Mouse (Mus musculus) regulatory T cell (primary cell): ENCODE measurements around the gene Wnt7b.

Experiments used
- in situ Hi-C: fragments of 300-600 bp; cut with MboI, MseI; formaldehyde crosslinking; loops from one replicate; pipeline ENCODE4 v1.15.1; 2025; ENCODE audit warnings: high pct_unique_total_duplicates

Wnt7b gene

DNA sequence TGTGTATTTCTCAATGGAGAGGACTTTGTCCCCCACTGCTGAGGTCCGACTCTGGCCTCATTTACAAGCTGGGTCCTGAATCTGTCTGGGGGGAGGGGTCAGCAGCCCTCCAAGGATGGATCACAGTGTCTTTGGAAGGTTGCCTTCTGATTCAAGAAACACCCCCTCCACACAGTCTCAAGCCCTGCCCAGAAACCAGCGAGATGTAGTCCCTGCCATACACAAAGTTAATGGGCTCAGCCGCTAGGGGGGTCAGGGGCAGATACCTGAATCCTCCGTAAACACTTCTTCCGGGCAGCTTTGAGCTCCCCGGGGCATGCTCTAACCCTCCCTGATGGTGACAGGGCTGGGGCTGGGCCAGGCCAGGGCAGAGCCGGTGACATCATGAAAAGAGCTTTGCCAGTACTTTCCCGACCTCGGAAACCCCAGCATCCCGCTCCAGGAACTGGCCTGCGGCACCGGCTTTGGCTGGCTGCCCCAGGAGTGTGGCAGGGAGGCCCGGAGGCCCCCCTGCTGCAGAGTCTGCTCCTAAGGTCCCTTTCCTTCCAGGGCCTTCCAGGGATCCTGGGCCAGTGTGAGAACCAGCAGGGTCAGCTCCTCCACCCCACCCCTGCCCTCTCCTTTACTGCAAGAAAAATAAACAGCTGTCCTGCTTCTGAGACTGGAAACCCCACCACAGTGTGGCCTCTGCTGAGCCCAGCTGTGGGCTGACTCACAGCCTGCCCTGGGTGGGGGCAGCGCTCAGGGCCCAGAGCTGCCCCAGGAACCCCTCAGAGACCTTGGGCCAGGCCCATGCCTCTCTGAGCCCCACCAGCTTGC, 58.9 kb downstream of the Wnt7b start:
- in situ Hi-C loops: no loop called here

DNA sequence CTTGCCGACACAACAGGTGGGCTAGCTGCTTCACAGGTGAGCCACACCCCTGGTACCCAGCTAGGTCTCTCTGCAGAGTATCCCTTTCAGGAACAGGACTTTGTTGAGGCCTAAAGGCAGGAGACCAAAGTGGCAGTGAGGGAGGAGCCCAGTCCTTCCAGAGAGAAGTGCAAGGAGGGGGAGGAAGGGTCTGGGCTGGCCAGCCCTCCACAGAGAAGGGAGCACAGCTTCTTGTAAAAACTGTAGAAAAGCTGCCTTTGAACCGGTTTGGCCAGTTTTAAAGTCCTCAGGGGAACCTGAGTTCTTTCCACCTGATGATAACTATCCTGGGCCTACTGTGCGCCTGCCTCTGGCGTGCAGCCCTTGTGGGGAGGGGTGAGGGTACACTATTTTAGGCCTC, 62.8 kb downstream of the Wnt7b start:
- in situ Hi-C loops: no loop called here

DNA sequence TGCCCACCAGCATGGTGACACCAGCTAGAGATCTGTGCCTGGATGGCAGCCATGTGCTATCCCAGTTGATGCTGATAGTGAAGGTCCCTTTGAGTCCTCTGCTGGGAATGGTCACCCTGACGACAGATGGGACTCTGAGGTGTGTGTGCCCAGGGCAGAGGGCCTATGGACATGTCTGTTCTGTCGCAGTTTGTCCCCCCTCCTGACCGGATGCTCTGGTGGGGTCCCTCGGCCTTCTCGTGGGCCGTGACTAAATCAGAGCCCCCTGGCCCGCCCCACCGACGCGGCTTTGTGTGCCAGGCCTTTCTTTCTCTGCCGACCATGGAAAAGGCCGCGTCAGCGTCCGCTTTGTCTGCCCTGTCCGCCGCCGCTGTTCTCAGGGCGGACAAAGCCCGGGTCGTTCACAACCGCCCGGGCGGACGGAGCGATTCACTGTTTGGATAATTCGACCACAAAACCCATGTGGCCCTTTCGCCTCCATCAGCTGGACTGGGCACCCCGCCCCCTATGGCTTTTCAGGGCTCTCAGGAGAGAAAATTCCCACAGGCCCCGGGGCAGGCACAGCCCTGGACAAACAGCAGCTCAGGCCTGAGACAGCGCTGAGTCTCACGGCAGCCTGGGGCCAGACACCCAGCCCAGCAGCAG, 74.8 kb downstream of the Wnt7b start:
- in situ Hi-C loops: no loop called here

DNA sequence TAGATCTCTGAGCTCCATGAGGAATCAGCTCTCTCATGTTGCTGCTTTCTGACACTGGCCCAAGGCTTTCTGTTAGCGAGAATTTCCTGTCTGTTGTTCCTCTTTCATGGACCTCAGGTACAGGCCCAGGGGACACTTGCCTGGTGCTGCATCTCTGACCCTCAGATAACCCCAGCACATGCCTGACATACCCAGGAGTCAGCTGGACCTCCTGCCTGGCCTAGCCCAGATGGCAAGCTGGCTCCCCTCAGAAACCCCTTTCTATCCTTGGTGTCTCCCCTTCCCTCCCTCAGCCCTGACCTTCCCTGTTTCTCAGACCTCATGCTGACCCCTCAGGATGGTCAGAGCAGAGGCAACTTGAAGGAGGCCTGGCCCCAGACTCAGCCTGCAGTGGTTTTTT, 75.6 kb downstream of the Wnt7b start:
- in situ Hi-C loops: no loop called here

DNA sequence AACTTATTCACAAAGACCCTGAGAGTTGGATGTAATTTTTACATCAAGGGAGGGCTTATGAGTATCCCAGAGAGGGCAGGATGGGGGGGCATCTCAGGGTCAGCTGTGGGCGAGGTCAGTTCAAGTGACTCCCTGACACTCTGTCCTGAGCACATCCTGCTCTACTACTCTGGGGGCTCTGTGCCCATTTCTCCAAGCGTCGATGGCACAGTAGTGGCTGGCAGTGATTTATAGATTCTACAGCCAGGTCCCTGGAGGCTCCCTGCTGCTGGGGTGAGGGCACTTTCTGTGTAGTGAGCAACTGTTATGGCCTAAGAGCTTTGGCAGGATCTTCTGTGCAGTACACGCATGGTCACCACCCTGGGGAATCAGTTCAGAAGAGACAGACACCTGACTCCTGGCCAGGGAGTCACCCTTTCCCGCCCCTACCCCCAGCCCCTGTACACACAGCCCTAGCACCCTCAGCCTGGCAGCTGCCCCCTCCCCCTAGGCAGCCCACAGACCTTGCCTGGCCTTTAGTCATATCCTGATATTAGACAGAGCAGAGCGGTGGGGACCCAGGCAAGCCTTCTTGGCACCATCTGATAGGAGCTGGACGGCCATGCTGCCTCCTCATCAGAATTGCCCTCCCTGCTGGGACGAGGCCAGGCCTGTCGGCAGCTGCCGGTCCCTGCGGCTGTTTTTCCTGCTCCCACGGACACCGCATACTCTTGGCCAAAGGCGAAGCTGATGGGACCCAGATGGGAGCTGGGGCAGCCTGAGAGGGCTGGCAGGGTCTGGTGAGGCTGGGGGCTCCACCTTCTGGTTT, 77.0 kb downstream of the Wnt7b start:
- in situ Hi-C loops: no loop called here

DNA sequence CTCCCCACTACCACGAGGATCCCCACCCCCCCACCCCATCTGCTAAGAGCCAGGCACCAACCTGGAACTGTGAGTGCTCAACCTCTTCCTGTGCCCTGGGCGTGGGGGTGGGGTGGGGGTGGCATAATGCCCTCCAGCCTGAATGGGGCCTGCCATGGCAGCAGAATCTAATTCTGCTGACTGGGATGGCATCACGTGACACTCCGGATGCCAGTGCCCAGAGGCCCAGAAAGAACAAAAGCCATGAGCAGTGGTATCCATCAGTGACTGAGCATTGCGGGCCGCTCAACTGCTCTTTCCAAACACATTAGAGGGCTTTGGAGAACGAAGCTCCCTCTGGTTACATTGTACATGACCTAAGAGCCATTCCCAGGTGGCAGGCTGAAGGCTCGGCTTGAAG, 79.1 kb downstream of the Wnt7b start, which contains the start of gene 7530416G11Rik:
TSS of gene 7530416G11Rik (minus strand) at position 101 of the 400 bp plus-strand sequence.
- in situ Hi-C loops: no loop called here

DNA sequence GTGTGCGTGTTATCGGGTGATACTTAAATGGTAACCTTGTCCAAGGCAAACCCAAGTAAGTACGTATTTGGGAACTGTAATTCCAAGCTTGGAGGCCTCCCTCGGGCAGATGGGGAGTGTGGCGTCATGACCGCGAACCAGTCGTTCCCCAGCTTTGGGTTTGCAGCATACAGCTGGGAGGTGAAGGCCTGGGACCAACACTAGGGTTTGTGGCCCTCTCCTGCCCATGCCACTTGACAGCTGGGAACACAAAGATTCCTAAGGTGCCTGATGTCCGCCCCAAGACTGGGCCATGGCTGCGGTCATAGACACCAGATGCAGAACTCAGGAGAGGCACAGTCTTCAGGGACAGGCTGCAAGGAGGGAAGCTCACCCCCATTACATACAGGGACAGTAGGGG, 82.0 kb downstream of the Wnt7b start:
- in situ Hi-C loops: no loop called here

DNA sequence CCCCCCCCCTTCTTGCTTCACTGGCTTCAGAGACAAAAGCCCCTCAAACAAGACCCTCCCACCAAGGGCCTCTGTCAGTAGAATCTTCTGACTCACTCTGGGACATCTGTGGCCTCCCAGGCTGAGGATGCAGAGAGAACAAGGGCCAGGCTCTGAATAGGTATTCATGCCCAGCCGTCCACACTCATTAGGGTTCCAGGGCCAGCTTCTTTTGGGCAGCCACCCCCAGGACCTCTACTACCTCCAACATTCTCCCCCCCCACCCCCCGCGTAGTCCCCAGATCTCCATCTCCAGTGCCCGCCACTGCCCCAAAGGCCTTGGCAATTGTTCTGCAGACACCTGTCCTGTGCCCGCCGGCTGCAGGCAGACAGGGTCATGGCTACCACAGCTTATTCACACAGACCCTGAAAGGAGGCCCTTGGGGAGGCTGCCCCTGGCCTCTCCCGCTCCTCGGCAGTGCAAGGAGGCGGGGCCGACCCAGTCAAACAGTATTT, 84.2 kb downstream of the Wnt7b start:
- in situ Hi-C loops: loop anchor here (5.0 to 10.0 kb wide), 3 partner anchors 89 to 1273 kb away; no protein-coding TSS in a partner anchor

DNA sequence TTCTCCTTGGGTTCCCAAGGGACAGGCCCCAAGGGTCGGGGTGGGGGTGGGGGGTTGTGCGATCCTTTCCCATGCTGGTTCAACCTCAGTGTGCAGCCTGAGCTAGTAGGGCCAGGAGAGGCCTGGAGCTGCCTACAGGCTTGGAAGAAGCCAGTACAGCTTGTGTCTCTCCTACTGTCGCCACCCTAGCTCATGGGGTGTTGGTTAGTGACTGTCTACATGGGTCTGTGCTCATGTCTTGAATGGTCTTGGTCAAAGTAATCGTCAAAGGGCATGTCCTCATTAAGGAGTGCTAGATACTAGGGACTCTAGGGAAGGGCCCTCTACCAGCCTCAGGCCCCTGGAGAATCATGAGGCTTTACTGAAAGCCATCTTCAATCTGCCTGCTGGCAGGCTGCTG, 84.7 kb downstream of the Wnt7b start:
- in situ Hi-C loops: loop anchor here (5.0 to 10.0 kb wide), 3 partner anchors 90 to 1273 kb away; no protein-coding TSS in a partner anchor

DNA sequence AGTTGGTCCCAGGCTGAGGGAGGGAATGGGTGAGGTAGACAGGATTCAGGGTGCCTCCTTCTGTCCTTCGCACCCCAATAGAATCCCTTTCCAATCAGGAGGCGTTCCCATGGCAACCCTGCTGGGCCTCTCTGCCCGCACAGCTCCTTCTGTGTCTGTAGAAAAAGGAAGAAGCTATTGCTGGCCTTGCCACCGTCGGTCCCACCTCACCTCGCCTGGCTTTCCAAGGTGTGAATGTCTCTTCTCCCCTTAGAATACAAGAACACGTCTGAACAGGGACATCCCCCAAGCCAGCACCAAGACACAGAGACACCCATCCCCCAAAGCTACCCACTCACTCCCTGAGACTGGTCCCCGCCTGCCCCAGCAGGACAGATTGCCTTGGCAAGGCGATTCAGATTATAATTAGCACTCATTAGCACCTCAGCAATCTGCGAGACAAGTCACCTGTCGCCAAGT, 88.1 kb downstream of the Wnt7b start:
- in situ Hi-C loops: loop anchor here (5.0 to 10.0 kb wide), 3 partner anchors 58 to 1269 kb away; no protein-coding TSS in a partner anchor

DNA sequence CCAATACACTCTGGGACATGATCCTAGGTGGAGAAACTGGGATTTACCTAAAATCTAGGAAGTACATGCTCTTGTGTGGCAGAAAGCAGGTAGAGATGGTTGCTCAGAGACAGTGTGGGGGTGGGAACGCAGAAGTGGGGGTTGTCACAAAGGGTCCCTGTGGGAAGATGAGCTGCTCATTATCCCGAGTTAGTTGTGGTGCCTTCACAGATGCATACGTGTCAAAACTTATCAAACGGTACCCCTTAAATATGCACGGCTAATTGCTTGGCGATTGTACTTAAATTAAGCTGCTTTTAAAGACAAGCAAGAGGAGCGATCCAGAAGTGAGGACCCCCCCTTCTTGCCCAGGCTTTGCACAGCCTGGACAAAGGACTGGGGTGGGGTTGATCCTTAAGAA, 92.5 kb downstream of the Wnt7b start:
- in situ Hi-C loops: loop anchor here (5.0 to 10.0 kb wide), 3 partner anchors 63 to 1265 kb away; no protein-coding TSS in a partner anchor

DNA sequence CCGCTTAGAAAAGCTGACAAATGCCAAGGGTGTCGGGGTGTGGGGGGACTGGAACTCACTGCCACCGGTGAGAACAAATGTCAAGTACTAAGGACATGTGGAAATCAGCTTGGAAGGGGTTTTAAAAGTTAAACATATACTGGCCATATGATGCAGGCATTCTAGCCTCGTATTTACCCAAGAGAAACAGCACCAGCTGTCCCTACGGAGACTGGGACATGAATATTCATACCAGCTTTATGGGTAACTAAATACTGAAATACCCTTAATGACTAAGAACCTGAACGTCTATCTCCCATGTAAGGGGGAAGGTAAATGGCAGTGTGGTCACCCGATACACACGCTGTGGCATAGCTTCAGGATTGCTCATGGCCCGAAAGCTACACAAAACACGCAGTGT, 93.4 kb downstream of the Wnt7b start:
- in situ Hi-C loops: no loop called here
